Mouse (Mus musculus): ENCODE measurements around the gene Fgfr2.

DNA sequence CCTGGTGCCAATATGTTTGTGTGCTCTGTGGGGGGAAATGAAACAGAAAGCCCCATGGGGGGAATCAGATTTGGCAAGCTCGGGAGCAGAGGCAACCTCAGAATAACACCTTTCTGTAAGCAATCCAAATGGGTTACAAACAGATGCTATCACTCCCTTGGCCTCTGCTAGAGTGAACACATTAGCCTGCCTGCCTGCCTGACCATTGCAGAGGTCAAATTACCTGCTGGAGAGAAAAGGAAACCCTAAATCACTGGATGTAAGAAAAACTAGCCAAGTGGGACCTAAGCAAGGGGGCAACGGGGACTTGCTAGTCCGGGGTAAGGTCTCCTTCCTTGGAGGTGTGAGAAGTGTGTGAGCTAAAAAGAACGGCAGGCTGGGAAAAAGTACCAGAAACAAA, 3004.4 kb downstream of the Fgfr2 start:
- TF ChIP-seq POLR2A (IDR thresholded peaks at IDR 0.05; ENCODE audit: control insufficient read depth, low read depth, low read length), result no peak
- no peak for TF ChIP-seq CTCF (IDR thresholded peaks at IDR 0.05; ENCODE audit: control insufficient read depth, insufficient read depth, insufficient replicate concordance, low read depth, low read length)
